Mouse (Mus musculus) heart, embryonic 13.5 days (tissue): ENCODE data around the gene Cdca8. TPM values are rescaled to one million over a fixed set of nuclear protein-coding genes. Genes with fewer than 3 reads are reported as not detected.

Source experiments
- ATAC-seq: fragments of 200-750 bp; cut with Nextera tagmentation; 2 replicates; pipeline ENCODE4 v1.8.0; 2017; ENCODE audit warnings: moderate TSS enrichment; ENCODE audit not compliant: insufficient number of reproducible peaks, low FRiP score, low TSS enrichment; ENCODE audit errors: extremely low read depth
- H3K27ac ChIP-seq: fragments of 300-500 bp; sonication (generic); replicated peaks from 2 replicates; pipeline ENCODE4 v1.5.1; 2015; ENCODE audit warnings: moderate library complexity, mild to moderate bottlenecking, inconsistent platforms
- H3K27me3 ChIP-seq: fragments of 300-500 bp; sonication (generic); replicated peaks from 2 replicates; pipeline ENCODE4 v1.6.1; 2015; ENCODE audit warnings: mild to moderate bottlenecking, inconsistent platforms
- H3K36me3 ChIP-seq: fragments of 300-500 bp; sonication (generic); 2 replicates; pipeline ENCODE4 v1.6.1; 2015; ENCODE audit warnings: mild to moderate bottlenecking, inconsistent platforms
- H3K4me1 ChIP-seq: fragments of 300-500 bp; sonication (generic); 2 replicates; pipeline ENCODE4 v1.6.1; 2015; ENCODE audit warnings: inconsistent platforms
- H3K4me2 ChIP-seq: fragments of 300-500 bp; sonication (generic); 2 replicates; pipeline ENCODE4 v1.6.1; 2015; ENCODE audit warnings: inconsistent platforms, mild to moderate bottlenecking, moderate library complexity
- H3K4me3 ChIP-seq: fragments of 300-500 bp; sonication (generic); 2 replicates; pipeline ENCODE4 v1.5.1; 2015; ENCODE audit warnings: moderate library complexity, mild to moderate bottlenecking, inconsistent platforms
- H3K9ac ChIP-seq: fragments of 300-500 bp; sonication (generic); 2 replicates; pipeline ENCODE4 v1.6.1; 2015; ENCODE audit warnings: inconsistent platforms, mild to moderate bottlenecking, moderate library complexity
- H3K9me3 ChIP-seq: fragments of 300-500 bp; sonication (generic); 2 replicates; pipeline ENCODE4 v1.6.1; 2016; ENCODE audit warnings: inconsistent platforms
- WGBS: fragments of 180-500 bp; shearing (Covaris S2); methylation state at CpG from one replicate; pipeline ENCODE4 v1.1.7; 2015; ENCODE audit warnings: mixed read lengths; 5-methylcytosine and 5-hydroxymethylcytosine counted together
- polyA plus RNA-seq: library from polyadenylated mRNA; unstranded; fragments of >200 nt; fragmentation: Nextera tagmentation; extraction: Ambion mirVana; gene quantifications from 2 replicates; pipeline ENCODE4 v1.2.1, GENCODE M21; 2015

The Cdca8 gene
- polyA plus RNA-seq, 1 experiment from 2014 or later, result 111 TPM

- H3K4me1 ChIP-seq, result peaks cover 3% of the 10 kb centered on the region
Measured at GRCm38 (mm10) chr4:124899906-124900305, 39.2 kb downstream of the Cdca8 start.

GRCm38 (mm10) chr4:124898428-124898827, 40.7 kb downstream of the Cdca8 start:
- Histone ChIP-seq H3K4me1 (peaks cover 7% of the 10 kb centered on the region), H3K9me3 (no peaks in the 10 kb centered on the region), H3K4me2 (no peak overlapping the region), H3K27me3 (peaks cover 86% of the 10 kb centered on the region), H3K36me3 (no peaks in the 10 kb centered on the region), H3K9ac (no peak overlapping the region), H3K27ac (no peak overlapping the region), H3K4me3 (no peak overlapping the region)
- WGBS, result 56% methylated on average over 10 of the region's 10 CpGs
- ATAC-seq, result no peak

More at GRCm38 (mm10) chr4:124899906-124900305, 39.2 kb downstream of the Cdca8 start:
- 44% methylated on average over 5 of the region's 5 CpGs for WGBS
- Histone ChIP-seq H3K9me3 (no peaks in the 10 kb centered on the region), H3K4me3 (no peak overlapping the region), H3K9ac (no peak overlapping the region), H3K36me3 (no peaks in the 10 kb centered on the region), H3K4me2 (no peak overlapping the region), H3K27ac (no peak overlapping the region), H3K27me3 (peaks cover 79% of the 10 kb centered on the region)
- ATAC-seq, result no peak

GRCm38 (mm10) chr4:124894508-124895428, 44.3 kb downstream of the Cdca8 start:
- Histone ChIP-seq H3K9ac (peak overlapping the region; percentile 68), H3K36me3 (no peaks in the 10 kb centered on the region), H3K4me1 (peaks cover 7% of the 10 kb centered on the region), H3K4me2 (peak overlapping the region; percentile 77), H3K27ac (no peak overlapping the region), H3K4me3 (peak overlapping the region; percentile 55), H3K9me3 (no peaks in the 10 kb centered on the region), H3K27me3 (peaks cover 95% of the 10 kb centered on the region)
- ATAC-seq, result no peak
- WGBS, result 3% methylated on average over 74 of the region's 83 CpGs

- H3K4me3 ChIP-seq, result no peak overlapping the region
- no peaks in the 10 kb centered on the region for H3K9me3 ChIP-seq
- no peak for ATAC-seq
- H3K4me2 ChIP-seq, result no peak overlapping the region
- peaks cover 94% of the 10 kb centered on the region for H3K27me3 ChIP-seq
- H3K4me1 ChIP-seq, result peaks cover 7% of the 10 kb centered on the region
- H3K9ac ChIP-seq, result no peak overlapping the region
- H3K27ac ChIP-seq, result no peak overlapping the region
- WGBS, result 43% methylated on average over 6 of the region's 6 CpGs
- H3K36me3 ChIP-seq, result no peaks in the 10 kb centered on the region
Measured at GRCm38 (mm10) chr4:124893769-124894168, 45.3 kb downstream of the Cdca8 start.

- Histone ChIP-seq H3K9ac (no peak overlapping the region), H3K4me1 (peaks cover 7% of the 10 kb centered on the region), H3K4me2 (no peak overlapping the region), H3K27ac (no peak overlapping the region), H3K27me3 (peaks cover 94% of the 10 kb centered on the region), H3K9me3 (no peaks in the 10 kb centered on the region), H3K4me3 (no peak overlapping the region), H3K36me3 (no peaks in the 10 kb centered on the region)
- 76% methylated on average over 5 of the region's 5 CpGs for WGBS
- no peak for ATAC-seq
Measured at GRCm38 (mm10) chr4:124890831-124891230, 48.3 kb downstream of the Cdca8 start.

GRCm38 (mm10) chr4:124889935-124890334, 49.2 kb downstream of the Cdca8 start:
- Histone ChIP-seq H3K9ac (no peak overlapping the region), H3K9me3 (no peaks in the 10 kb centered on the region), H3K27ac (no peak overlapping the region), H3K4me3 (no peak overlapping the region), H3K27me3 (peaks cover 94% of the 10 kb centered on the region), H3K36me3 (no peaks in the 10 kb centered on the region), H3K4me2 (no peak overlapping the region), H3K4me1 (peaks cover 4% of the 10 kb centered on the region)
- WGBS, result 79% methylated on average over 2 of the region's 2 CpGs
- no peak for ATAC-seq

- no peaks in the 10 kb centered on the region for H3K9me3 ChIP-seq
- no peaks in the 10 kb centered on the region for H3K36me3 ChIP-seq
- H3K4me1 ChIP-seq, result no peaks in the 10 kb centered on the region
- no peak for ATAC-seq
- H3K4me3 ChIP-seq, result no peak overlapping the region
- 57% methylated on average over 7 of the region's 7 CpGs for WGBS
- peaks cover 94% of the 10 kb centered on the region for H3K27me3 ChIP-seq
- no peak overlapping the region for H3K4me2 ChIP-seq
- no peak overlapping the region for H3K27ac ChIP-seq
- no peak overlapping the region for H3K9ac ChIP-seq
Measured at GRCm38 (mm10) chr4:124888702-124889101, 50.4 kb downstream of the Cdca8 start.

- Histone ChIP-seq H3K27ac (no peak overlapping the region), H3K9me3 (no peaks in the 10 kb centered on the region), H3K4me2 (peak overlapping the region; percentile 66), H3K36me3 (no peaks in the 10 kb centered on the region), H3K4me3 (no peak overlapping the region), H3K27me3 (peaks cover 91% of the 10 kb centered on the region), H3K4me1 (peaks cover 11% of the 10 kb centered on the region), H3K9ac (no peak overlapping the region)
- ATAC-seq, result no peak
- WGBS, result 1% methylated on average over 37 of the region's 37 CpGs
Measured at GRCm38 (mm10) chr4:124882151-124882729, 56.9 kb downstream of the Cdca8 start.

GRCm38 (mm10) chr4:124881341-124881908, 57.7 kb downstream of the Cdca8 start:
- H3K27me3 ChIP-seq, result peaks cover 85% of the 10 kb centered on the region
- H3K4me2 ChIP-seq, result peak overlapping the region; percentile 66
- no peaks in the 10 kb centered on the region for H3K36me3 ChIP-seq
- no peak overlapping the region for H3K9ac ChIP-seq
- H3K27ac ChIP-seq, result no peak overlapping the region
- peaks cover 11% of the 10 kb centered on the region for H3K4me1 ChIP-seq
- no peaks in the 10 kb centered on the region for H3K9me3 ChIP-seq
- ATAC-seq, result no peak
- peak overlapping the region; percentile 42 for H3K4me3 ChIP-seq
- under 1% methylated on average over 37 of the region's 37 CpGs for WGBS

- H3K9ac ChIP-seq, result no peak within 1 kb of the TSS
- H3K27me3 ChIP-seq, result peaks cover 76% of the 10 kb centered on the region
- H3K4me1 ChIP-seq, result peaks cover 11% of the 10 kb centered on the region
- no peaks in the 10 kb centered on the region for H3K9me3 ChIP-seq
- H3K4me3 ChIP-seq, result peak within 1 kb of the TSS; percentile 42
- H3K27ac ChIP-seq, result no peak within 1 kb of the TSS
- ATAC-seq, result no peak
- WGBS, result 7% methylated on average over 11 of the region's 11 CpGs
- no peaks in the 10 kb centered on the region for H3K36me3 ChIP-seq
- H3K4me2 ChIP-seq, result peak within 1 kb of the TSS; percentile 66
Measured at GRCm38 (mm10) chr4:124880599-124880998, 58.5 kb downstream of the Cdca8 start, which contains the start of gene Epha10. Gene Epha10 (plus strand): TSS chr4:124880899.

GRCm38 (mm10) chr4:124872719-124873118, 66.4 kb downstream of the Cdca8 start:
- Histone ChIP-seq H3K4me1 (no peaks in the 10 kb centered on the region), H3K4me2 (no peak overlapping the region), H3K27me3 (peaks cover 5% of the 10 kb centered on the region; the same call in 1 of the 2 replicates), H3K36me3 (no peaks in the 10 kb centered on the region), H3K4me3 (no peak overlapping the region), H3K9ac (no peak overlapping the region), H3K27ac (no peak overlapping the region), H3K9me3 (peaks cover 4% of the 10 kb centered on the region; the same call in 1 of the 2 replicates)
- WGBS, result 83% methylated on average over 1 of the region's 1 CpGs
- ATAC-seq, result no peak
